Mouse (Mus musculus) spleen, embryonic (tissue): ENCODE measurements around the gene Atp6v1f.

Source experiments
- CTCF ChIA-PET: fragments of 350-600 bp; sonication (Branson Sonifier 250); formaldehyde crosslinking; loops from one replicate; lab custom pipeline; 2022; lab: Charles Lee

Gene Atp6v1f

DNA sequence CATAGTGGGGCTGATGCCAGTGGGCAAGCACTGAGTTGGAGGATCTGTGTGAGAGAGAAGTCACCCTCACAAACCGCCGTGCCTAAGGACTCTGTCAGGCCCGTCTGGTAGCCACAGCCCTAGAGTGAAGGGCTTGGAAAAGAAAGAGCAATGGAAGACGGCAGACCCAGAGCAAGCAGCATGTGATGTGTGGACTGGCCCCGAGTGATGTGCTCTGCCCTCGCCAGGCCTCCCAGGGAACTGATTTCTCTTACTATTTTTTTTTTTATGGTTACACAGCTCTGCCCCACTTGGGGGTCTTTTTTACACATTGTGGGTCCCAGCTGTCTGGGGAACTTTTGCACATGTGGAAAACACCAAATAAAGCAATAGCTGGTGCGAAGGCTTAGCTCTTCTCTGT lies 6.0 kb upstream of the Atp6v1f start:
- CTCF ChIA-PET = no interaction called here

DNA sequence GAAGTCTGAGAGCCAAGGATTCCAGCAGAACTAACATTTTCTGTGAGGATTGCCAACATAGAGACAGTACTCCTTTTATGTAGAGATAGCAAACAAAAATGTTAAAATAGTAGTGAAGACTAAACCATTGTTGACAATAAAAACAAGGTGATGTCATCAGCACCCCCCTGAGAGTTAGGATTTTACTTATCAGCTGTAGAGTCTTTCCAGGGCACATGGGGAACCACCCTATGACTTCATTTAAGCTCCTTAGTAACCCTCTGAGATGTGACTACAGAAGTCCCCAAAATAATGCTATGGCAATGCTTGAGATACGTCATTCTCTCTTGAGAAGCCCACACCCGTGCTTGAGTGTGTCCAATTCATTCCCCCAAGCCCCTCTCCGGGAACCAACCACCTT lies 4.1 kb upstream of the Atp6v1f start:
- CTCF ChIA-PET = no interaction called here

DNA sequence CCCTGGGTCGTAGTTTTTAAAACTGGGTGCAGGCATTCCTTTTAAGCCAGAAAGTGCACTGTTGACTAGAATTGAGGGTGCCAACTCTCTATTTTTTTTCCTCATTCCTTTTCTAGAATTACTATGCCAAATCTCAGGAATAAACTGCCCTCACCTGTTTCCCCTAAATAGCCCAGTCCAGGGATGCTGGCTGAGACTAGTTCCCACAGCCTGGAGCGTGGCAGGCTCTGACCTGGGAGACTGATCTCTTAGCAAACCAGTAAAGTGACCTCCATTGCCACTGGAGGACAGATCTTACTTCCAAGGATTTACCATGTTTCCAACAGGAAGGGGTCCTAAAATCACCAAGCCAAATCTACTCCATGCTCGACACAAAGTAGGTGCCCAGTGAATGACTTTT lies 1.3 kb downstream of the Atp6v1f start:
- CTCF ChIA-PET = no interaction called here

DNA sequence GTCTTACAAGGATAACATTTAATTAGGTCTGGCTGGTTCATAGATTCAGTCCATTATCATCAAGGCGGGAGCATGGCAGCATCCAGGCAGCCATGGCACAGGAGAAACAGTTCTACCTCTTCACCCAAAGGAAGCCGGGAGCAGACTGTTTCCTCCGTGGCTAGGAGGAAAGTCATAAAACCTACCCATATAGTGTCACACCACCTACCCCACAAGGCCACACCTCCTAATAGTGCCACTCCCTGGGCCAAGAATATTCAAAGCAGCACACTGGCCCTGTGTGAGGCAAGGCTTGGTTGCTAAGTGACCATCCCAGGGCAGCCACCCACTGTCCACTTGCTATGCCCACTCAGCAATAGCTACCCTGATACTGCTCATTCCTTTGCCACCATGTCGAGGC lies 3.6 kb downstream of the Atp6v1f start, which contains the start of gene Atp6v1fnb:
Gene Atp6v1fnb, plus strand, starts transcription at position 301 of the 400 bp plus-strand sequence.
- CTCF ChIA-PET = no interaction called here

DNA sequence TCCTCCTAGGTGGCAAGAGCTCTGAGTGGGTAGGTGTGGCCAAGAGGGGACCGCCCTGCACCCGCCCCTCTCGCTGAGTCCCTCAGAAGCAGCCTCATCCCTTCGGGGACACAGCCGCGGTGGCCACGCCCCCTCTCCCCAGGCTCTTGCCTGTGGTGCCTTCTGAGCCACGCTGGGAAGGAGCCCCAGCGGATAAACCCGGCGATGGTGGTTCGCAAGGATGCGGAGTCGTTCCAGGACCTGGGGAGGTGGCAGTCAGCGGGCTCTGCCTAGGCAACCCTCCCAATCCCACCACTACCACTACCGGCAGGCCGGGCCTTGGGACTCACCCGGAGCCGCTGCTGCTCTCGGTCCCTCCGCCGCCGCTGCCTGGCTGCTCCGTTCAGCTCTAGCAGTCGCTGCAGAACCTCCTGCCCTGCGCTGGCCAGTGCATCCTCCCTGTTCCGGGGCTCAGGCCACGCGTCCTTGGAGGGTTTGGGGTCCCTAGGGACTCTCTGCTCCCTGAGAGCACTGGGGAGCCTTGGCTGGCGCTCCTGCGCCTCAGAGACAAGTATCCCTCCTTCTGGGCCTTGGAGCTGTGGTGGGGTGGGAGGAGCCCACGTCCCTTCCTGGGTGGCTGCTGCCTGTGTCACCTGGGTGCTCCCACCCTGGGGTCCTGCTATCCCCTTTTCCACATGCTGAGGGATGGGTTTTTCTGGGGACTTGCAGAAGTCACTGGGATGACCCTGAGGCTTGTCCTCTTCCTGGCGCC lies 6.6 kb downstream of the Atp6v1f start:
- CTCF ChIA-PET = interaction anchor here (0.9 kb wide), 1 partner anchor 11 kb away, joined by 3 read pairs; no protein-coding TSS in a partner anchor

DNA sequence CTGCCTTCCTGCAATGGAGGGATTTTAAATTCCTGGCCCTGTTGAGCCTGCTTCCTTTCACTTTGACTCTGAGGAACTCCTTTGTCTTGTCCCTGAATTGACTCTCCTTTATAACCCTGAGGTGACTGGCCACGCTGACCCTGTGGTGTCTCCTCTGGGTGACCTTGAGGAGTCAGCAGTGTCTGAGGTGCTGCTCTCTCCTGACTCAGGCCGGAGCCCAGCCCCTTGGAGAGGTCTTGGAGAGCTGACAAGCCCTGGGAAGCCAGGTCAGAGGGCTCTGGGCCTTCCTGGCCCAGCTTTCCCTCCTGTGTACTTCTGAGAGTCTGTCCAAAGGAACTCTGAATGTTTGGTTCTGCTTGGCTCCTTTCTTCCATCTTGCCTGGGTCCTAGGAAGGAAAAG lies 7.2 kb downstream of the Atp6v1f start:
- CTCF ChIA-PET = interaction anchor here (0.9 kb wide), 1 partner anchor 10 kb away, joined by 3 read pairs; no protein-coding TSS in a partner anchor

DNA sequence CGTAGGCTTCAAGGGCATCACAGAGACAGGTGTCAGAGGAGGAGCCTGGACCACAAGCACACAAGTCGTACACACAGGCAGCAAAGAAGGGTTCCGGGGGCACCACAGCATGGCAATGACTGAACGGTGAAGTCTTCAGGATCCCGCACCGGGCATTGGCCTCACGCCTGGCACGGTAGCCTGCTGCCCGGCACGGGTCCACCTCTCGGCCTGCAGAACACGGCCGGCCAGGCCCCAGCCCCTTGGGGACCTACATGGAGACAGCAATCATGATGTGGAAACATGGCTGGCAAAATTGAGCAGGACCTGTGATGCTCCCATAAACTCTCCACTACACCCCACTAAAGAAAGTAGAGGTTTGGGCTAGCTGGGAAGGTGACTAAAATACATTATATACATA lies 15.2 kb downstream of the Atp6v1f start:
- CTCF ChIA-PET = no interaction called here

DNA sequence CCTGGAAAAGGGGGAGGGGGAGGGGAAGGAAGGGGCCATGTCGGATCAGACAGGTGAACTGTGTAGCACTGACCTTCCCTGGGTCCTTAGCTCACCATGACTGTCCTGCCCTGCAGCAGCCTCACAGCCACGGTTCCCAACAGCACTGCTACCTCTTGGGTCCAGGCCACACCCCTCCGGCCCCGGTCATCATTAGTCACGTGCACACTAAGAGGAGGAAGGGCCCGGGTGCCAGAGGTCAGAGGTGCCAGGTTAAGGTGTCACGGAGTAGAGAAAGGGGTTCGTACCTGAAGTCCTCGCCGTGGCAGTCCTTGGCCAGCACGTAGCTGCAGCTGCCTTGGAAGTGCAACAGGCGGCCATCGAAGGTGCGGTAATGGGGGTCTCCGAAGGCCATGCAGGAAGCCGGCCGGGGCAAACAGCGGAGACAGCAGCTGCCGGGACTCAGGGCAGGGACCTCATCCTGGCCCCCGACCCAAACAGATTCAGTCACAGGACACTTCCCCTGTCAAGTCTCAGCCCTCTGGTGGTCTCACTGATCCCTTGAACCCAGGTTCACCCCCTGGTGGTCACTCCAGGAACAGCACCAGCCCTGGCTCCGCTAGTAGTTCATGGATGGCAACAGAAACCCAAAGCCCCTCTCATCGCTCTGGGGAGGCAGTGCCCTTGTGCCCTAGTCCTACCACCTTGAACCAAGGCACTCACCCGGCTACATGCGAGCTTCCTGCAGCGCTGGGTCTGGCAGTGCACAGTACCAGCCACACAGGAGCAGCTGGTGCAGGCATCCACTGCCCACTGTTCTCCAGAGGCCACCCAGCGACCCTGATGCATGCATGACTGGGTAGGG lies 17.4 kb downstream of the Atp6v1f start:
- CTCF ChIA-PET = interaction anchor here (0.6 to 0.9 kb wide), 3 partner anchors 10 to 51 kb away, joined by 3 read pairs; no protein-coding TSS in a partner anchor

DNA sequence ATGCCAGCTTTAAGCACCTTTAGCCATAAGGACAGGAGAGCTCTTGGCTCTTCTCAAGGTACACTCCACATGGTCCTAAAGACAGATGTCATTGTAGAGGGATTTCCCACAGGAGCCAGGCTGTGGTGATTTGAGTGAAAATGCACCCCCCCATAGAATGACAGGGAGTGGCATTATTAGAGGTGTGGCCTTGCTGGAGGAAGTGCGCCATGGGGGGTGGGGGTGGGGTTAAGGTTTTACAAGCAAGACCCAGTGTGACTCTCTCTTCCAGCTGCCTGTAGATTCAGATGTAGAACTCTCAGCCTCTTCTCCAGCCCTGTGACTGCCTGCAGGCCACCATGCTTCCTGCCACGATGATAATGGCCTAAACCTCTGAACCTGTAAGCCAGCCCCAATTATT lies 18.4 kb downstream of the Atp6v1f start:
- CTCF ChIA-PET = interaction anchor here (0.6 to 0.9 kb wide), 2 partner anchors 10 to 50 kb away, joined by 3 to 7 read pairs; no protein-coding TSS in a partner anchor

DNA sequence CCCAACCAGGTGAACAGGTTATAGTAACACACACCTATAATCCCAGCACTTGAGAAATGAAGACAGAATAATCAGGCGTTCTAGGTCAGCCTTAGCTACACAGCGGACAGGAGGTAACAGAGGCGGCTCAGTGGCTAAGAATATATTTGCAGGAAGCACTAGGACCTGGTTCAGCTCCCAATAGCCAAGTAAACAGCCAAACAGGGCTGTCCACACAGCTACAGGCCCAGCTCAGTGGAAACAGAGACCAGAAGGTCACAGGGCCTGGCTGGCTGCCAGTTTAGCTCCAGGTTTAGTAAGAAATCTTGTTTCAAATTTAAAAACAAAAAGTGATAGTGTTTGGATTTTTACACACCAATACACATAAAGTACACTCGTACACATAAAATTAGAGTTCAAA lies 26.6 kb downstream of the Atp6v1f start:
- CTCF ChIA-PET = no interaction called here

DNA sequence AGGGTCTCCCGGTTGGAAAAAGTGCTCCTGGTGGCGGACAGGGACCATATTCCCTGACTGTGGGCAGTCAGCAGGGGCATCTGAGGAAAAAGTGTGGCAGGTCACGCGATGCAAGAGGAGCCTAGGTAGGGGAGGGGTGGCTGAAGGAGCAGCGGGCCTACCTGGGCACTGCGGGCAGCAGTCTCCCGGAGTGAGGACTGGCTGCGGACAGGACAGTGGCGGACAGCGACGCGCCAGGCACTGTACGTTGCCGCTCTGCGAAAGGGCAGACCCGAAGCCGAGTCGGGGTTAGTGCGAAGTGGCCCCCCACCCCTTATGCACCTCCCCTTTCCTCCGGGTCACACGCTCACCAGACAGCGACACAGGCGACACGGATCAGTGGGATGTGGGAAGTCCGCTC lies 28.8 kb downstream of the Atp6v1f start:
- CTCF ChIA-PET = no interaction called here

DNA sequence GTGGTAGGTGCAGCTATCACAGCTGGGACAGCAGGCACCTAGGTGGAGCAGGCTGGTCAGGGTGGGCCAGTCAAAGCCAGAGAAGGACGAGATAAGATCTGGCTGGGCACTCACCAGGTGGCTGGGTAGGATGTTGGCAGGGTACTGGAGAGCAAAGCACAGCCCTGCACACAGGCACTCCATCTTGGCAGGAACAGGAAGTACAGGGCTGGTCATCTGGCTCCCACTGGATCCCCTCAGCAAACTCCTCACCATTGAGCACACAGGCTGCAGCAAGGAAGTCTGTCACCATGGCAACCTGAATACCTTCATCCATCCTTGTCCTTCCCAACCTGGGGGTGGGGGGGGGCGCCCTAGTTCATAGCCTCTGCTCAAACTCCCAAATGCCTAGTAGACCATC lies 30.3 kb downstream of the Atp6v1f start:
- CTCF ChIA-PET = no interaction called here

DNA sequence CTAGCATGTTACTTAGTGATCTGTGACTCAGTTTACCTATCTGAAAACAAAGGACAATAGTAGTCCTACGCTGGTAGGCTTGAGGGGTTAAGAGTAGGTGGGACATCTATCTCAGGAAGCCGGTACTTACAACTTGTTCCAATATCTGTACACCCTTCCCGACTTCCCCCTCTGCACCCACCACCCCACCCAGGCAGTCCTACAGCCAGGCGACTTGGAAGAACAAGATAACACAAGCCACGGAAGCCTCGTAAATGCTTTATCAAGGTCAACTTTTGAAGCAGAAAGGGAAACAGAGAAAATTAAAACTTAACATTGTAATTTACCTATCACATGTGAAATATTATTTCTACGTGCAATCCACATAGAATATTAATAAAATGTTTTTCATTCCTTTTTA lies 32.7 kb downstream of the Atp6v1f start:
- CTCF ChIA-PET = no interaction called here

DNA sequence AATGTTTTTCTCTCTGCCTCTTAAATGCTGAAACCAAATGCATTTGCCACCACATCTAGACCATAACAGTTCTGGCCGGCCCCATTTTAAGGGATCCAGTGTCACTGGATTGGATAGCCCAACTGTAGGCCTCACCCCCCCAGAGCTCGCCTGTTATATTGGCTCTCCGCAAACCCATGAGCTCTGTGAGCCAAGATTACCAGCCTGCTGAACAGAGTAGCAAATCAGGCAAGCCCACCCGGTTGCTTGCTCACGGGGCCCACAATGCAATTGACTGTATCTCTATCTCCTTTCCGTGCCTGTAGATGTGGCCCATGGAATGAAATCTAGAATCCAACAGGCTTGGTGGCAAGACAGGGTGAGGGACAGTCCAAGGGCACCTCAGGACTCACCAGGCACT lies 33.3 kb downstream of the Atp6v1f start:
- CTCF ChIA-PET = no interaction called here

DNA sequence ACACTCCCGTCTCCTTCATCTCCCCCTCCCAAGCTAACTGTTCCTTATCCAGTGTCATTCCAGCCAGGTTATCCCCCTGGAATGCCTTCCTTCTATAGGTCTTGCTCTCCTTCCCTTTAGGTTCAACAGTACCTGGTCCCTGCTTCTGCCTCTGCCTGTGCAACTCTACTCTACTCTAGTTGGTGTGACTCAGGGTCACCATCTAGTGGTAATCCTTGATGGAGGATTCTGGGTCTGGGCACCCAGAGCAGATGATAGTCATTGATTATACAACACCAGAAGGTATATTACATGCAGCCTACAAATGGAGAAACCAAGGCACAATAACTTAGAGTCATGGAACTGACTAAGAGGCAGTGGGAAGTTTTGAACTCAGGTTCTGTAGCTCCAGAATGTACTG lies 34.1 kb downstream of the Atp6v1f start:
- CTCF ChIA-PET = interaction anchor here (0.7 kb wide), 1 partner anchor 17 kb away, joined by 3 read pairs; no protein-coding TSS in a partner anchor

DNA sequence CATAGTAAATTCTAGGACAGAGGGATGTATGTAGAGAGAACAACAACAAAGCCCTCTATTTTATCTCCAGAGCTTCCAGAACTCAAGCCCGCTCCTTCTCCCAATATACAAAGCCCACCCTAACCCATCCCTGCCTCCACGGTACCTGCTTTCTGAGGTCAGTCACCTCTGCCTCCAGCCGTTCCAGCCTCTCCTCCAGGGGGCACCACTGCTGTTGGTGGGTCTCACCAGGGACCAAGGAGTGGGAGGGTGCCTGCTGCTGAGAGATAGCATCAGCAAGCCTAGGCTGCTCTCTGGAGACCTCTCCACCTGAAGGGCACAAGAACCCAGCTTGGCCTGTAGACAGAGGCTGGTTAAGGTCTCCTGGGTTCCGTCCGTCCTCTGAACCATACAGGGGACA lies 38.0 kb downstream of the Atp6v1f start:
- CTCF ChIA-PET = no interaction called here

DNA sequence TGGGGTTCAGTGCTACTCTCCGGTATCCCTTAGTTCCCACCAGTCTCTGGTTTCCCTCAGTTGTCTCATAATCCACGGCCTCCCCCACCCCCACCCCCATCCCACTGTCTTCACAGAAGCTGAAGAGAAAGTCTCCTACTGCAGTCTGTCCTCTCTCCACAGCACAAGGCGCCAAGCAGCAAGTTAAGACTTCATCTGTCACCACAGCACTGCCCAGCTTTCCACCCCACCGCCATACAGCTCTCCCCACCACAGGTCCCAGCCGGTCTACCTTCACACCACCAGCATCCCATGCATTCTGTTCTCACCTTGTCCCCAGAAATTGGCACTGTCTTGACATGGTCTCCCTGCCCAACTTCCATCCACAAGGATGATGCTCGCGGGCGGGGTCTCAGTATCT lies 39.3 kb downstream of the Atp6v1f start:
- CTCF ChIA-PET = no interaction called here

DNA sequence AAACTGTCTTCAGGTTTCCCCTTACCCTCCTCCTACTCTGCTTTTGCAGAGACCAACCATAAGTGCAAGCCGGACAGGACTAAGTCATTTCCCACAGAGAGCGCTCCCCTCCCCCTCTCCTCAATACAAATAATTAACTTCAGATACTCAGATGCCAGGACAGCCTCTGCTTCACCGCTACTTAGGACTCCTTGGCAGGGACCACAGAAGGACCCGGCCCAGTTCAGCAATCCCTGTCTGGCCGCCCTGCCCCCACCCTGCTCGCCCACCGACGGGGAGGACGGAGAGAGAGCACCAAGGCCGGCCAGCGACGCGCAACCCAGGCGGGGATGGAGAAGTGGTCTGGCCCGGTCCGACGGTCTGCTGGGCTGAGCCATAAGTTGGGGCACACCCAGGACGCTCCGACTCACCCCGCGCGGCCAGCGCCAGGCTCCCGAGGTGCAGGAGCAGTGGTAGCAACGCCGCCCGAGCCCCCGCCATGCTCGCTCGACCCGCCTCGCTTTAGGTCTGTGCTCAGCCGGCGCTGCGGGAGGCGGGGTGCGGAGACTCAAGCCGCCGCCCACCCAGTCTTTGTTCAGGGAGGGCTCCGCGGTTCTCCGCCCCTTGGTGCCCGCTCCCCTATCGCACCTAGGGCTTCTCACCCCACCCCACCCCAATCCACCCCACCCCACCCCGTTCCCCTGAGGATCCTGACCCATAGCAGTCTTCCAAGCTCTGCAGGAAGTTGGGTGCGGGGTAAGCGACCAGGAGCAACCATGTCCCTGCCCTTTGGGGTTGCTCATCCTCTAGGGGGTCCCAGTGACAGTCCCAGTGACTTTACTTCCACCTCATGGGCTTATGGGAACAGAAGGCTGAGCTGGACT lies 40.2 kb downstream of the Atp6v1f start, which contains the start of gene Kcp:
Gene Kcp, minus strand, starts transcription at position 506 of the 863 bp plus-strand sequence.
- CTCF ChIA-PET = no interaction called here

DNA sequence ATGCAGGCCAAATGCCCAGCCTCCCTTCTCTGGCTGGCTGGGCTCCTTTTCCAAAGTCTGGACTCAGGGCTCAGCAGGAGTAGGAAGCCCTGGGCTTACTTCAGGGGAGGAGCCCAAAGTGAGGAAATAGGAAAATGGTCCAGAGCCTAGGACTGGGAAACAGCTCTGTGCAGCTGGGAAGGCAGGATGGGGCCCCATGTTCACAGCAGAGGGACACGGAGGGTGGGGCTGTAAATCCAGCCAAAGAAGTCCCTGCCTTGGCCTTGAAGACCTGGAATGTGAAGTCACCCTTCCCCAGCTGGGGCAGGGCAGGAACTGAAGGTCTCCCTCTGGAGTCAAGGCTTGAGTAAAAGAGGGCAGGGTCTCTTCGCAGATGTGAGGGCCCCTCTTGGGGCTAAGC lies 41.6 kb downstream of the Atp6v1f start:
- CTCF ChIA-PET = no interaction called here

DNA sequence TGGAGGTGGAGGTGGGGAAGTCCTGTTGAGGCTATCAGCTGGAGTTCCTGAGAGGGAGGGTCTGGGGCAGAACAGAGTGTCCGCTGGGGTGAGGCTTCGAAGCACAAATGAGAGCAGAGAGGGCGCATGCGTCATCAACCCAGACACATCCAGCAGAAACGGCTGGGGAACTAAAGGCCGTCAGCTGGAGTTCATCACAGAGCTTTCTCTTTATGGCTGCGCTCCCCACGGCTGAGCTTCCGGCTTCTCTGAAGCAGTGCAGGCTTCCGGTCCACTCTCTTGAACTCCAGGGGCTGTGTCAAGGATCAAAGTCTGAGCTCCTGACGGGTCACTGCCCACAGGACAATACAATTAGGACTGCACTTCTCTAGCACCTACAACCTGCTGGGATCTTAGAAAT lies 45.8 kb downstream of the Atp6v1f start:
- CTCF ChIA-PET = interaction anchor here (1.1 to 1.2 kb wide), 2 partner anchors 10 to 17 kb away, joined by 3 read pairs; no protein-coding TSS in a partner anchor

DNA sequence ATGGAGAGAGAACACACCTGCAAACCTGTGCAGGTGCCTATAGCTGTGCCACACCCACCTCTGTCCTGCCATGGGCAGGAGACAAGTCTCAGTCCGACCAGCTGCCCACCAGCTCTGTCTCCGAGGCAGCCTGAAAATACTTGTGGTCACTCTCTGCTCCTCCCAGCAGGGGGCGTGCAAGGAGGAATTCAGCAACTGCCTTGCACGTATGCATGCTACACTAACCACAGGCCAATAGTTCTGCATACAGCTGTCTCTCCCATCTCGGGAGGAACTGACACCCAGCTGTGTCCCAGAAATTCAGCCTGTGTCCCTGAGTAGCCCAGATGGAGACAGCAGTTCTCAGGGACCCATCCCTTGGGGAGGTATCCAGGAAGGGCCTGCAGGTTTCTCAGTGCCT lies 49.6 kb downstream of the Atp6v1f start:
- CTCF ChIA-PET = interaction anchor here (2.1 kb wide), 1 partner anchor 18 kb away, joined by 6 read pairs; no protein-coding TSS in a partner anchor
